Mouse (Mus musculus): ENCODE measurements around the gene Olfr467.
"Not testable (repeated sequence)": the region's sequence is repeated elsewhere in the genome, so short reads cannot be mapped to it uniquely, and the experiment has no call there.

The Olfr467 gene

DNA sequence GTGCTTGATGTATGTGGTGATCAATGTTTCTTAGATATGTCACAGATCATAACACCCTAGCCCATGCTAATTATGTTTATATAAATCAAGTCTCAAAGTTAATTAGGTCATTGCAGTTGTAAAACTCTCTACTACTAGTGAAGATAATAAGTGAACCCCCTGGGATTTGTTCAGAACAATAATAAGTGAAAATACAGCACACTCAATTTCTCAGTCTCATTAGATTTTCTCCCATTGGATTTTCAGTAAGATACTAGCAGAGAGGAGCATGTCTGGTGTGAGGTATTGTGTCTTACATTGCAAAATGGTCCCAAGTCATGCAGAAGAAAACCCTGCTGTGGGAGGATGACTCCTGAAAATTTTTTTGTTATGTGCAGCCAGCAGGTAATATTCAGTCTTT, at the start of gene Olfr467:
Gene Olfr467 (plus strand): TSS at position 301 of the 400 bp plus-strand sequence.
- DNase-seq (ENCODE audit: low spot score) = no peak

DNA sequence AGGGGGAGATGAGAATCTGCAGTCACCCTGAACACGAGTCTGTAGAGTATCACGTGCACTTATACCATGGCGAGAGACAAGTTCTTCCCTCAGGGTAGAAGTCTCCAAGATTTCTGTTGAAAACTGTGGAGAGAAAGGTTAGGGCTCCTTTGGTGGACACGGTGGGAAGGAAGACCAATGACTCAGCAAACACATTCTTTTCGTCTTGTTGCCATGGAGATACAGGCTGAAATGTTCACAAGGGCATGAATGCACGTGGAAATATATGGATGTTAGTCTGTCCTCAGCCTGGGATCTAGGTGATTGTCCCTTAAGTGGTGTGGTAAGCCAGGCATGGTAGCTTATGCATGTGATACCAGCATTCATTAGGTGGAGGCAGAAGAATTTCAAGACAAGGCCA, 41.3 kb upstream of the Olfr467 start:
- DNase-seq (ENCODE audit: low spot score) = no peak

DNA sequence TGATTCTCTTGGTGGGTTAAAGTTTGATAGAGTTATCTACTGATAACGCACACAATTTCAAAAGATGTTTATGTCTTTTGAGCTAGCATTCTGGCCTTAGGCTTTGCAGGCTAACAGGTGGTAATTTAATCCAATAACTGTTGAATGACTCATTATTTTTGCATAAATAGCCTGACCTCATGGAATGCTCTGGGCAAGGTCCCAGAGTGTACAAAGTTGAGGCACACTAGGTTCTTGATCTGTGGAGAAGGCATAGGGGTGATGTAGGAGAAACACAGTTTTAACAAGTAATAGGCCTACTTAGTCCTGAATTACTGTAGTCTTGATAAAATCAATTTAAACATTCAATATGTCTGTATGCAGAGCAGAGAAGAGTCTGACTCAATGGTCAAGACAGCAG, 33.8 kb upstream of the Olfr467 start:
- no peak for DNase-seq (ENCODE audit: low spot score)

DNA sequence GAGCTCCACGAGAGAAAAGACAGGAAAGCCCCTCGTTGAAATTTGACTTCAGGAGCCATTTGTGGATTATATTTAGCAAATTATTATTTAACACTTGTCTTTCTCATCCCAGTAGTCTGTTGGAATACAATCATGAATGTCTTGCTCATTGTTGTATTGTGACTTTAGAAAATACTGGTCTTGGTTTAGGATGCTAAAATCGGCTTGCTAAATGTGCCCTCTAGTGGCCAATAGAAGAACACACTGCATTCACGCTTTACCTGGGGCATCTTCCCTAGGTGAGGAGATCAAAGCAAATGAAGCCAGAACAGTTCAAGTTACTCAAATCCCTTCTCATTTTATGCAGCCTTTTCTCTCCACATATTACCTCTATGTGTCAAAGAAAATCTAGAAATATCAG, 32.5 kb upstream of the Olfr467 start:
- DNase-seq (ENCODE audit: low spot score) = no peak

DNA sequence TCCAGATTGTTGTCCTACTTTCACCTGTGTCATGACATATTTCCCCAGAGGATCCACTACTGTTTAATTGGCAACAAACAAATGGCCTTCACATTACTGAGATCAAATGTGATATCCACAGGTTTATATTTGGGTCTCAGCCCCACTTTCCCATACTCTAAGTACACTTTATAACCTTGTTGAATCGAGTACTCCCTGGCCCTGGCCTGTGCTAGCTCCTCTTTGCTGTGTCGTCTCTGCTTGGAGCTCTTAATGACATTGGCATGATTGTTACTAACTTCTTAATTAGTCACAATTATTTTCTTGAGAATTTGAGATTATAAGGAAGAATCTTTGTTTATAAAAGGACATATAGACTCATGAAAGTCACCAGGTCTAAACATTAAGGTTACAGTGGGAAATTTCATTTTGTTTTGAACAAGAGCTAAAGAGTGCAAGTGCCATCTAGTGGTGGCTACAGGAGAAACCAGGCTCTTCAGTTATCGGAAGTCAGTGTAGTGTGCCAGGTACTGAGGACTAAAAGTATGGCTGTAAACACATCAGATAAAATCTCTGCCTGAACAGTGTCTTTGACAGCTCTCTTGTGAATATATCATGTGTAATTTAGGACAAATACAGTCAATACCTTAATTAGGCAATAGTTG, 24.0 kb upstream of the Olfr467 start:
- DNase-seq (ENCODE audit: low spot score) = no peak

DNA sequence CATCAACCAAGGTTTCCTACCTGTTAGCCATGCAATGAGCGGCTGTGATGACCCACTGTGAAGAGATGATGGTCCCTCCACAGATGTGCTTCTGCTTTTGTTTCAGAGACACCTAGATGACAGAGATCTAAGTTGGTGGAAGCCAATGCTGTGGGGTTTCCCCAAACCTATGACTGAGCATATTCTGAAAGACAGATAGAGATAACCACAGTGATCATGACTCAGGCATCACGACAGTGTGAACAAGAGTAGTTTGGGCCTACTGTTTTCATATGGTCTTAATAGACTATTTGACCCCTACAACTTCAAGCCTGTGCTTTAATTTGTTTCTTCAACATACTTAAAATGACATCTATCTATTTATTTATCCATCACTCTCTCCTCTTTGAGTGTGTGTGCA, 15.6 kb upstream of the Olfr467 start:
- no peak for DNase-seq (ENCODE audit: low spot score)

DNA sequence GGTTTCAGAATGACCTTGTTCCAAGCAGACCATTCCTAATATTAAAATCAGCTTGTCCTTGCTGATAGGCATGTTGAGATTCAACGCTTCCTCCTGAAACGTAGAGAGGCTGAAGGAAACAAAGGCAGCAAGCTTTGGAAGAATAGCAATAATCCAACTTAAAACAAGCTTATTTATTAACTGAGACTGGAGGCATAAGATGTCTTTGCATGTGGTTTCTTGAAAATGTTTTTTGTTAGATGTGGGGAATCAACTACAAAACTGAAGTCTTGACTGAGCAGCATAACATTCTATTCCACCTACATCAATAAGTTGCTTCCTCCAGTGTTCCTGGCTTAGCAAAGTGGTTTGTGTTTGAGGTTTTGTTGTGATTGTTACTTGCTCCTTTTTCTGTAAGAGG, 11.0 kb upstream of the Olfr467 start, which contains the start of gene Ovch2:
Gene Ovch2 (minus strand): TSS at position 101 of the 400 bp plus-strand sequence.
- DNase-seq (ENCODE audit: low spot score) = no peak

DNA sequence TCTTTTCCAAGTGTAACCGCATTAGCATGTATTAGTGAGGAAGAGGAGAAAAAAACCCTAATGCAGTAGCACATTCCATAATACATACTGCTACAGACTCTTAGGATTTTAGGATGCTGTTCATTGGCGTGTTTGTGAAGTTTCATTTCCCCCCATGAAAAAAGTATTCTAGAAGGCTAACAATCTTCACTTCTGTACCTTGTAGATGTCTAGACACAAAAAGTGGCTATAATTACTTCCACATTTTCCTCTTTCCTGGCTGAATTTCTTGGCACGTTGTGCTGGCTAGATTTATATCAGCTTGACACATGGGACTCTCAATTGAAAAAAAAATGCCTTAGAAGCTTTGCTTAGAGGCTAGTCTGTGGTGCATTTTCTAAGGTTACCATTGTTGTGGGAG, 9.9 kb upstream of the Olfr467 start:
- DNase-seq (ENCODE audit: low spot score) = no peak

DNA sequence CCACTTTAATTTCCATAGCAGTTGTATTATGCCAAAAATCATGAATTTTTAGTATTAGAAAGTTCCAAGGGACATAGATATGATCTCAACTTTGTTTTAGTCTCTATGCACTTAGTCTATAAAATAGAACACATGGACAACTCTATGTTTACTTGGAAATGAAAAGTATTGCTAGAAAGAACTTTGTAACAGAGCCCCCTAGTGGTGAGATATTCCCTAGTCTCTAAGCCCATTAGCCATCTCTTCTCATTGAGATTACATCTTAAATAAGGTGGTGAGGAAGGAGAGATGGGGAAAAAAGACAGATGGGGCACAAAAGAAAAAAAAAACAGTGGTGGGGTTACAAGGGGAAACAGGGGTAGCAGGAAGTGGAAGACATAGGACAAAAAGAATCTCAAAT, 7.4 kb downstream of the Olfr467 start:
- DNase-seq (ENCODE audit: low spot score) = no peak

DNA sequence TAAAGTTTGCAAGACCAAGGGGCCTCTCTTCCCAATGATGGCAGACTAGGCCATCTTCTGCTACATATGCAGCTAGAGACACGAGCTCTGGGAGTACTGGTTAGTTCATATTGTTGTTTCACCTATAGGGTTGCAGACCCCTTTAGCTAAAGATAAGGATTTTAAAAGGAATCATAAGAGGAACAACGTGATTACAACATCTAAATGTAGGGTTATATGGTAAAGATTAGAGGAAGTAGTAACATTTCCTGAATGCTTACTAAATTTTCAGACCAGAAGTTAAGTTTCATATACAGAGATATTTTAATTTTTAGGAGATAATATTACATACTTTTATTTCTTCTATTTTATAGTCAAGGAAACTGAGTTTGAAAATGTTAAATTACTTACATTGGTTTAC, 11.8 kb downstream of the Olfr467 start:
- DNase-seq (ENCODE audit: low spot score) = not testable (repeated sequence)

DNA sequence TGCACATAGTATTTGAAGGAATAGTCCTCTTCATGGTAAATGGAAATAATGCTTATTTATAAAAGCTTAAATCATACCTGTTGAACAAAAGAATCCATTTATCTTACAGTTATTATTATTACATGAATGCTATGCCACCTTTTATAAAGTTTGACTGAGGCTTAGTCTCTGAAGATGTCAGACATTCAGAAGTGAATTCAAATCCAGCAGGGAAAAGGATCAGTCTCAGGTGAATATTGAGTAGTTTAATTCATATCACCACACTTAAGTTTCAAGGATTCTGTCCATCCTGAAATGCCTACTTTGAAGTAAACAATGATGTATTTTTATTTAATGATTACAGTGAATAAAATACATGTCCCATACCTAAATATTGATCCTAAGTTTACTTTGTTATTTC, 13.4 kb downstream of the Olfr467 start, which contains the start of gene Olfr469:
Gene Olfr469 (minus strand): TSS at position 101 of the 400 bp plus-strand sequence.
- not testable (repeated sequence) for DNase-seq (ENCODE audit: low spot score)

DNA sequence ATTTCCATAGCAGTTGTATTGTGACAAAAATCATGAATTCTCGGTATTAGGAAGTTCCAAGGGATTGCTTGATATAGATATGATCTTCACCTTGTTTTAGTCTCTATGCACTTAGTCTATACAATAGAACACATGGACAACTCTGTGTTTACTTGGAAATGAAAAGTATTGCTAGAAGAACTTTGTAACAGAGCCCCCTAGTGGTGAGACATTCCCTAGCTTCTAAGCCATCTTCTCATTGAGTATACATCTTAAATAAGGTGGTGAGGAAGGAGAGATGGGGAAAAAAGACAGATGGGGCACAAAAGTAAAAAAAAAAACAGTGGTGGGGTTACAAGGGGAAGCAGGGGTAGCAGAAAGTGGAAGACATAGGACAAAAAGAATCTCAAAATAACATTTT, 29.7 kb downstream of the Olfr467 start:
- DNase-seq (ENCODE audit: low spot score) = no peak

DNA sequence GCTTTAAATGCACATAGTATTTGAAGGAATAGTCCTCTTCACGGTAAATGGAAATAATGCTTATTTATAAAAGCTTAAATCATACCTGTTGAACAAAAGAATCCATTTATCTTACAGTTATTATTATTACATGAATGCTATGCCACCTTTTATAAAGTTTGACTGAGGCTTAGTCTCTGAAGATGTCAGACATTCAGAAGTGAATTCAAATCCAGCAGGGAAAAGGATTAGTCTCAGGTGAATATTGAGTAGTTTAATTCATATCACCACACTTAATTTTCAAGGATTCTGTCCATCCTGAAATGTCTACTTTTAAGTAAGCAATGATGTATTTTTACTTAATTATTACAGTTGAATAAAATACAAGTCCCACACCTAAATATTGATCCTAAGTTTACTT, 35.3 kb downstream of the Olfr467 start, which contains the start of gene Olfr470:
Gene Olfr470 (minus strand): TSS at position 101 of the 400 bp plus-strand sequence.
- DNase-seq (ENCODE audit: low spot score) = not testable (repeated sequence)
